Mouse (Mus musculus) cerebellum, postnatal 4 days (tissue): Measurements from ENCODE around the gene Ggcx.
"Not testable (repeated sequence)": the region's sequence is repeated elsewhere in the genome, so short reads cannot be mapped to it uniquely, and the experiment has no call there.

ENCODE experiments used
- DNase-seq, 2 experiments: peaks; one replicate each; pipeline ENCODE4 v3.0.0; 2022; ENCODE audit warnings: low spot score in 2 of 2, mixed read lengths in 1 of 2

Gene Ggcx

GRCm38 (mm10) chr6:72460036-72460801 lies 46.1 kb downstream of the Ggcx start:
- no peak for DNase-seq

GRCm38 (mm10) chr6:72462550-72463257 lies 48.6 kb downstream of the Ggcx start:
- DNase-seq: not testable (repeated sequence)

- no peak for DNase-seq
Observed at GRCm38 (mm10) chr6:72465361-72466157, 51.5 kb downstream of the Ggcx start.

GRCm38 (mm10) chr6:72466171-72466570 lies 52.1 kb downstream of the Ggcx start:
- no peak for DNase-seq

- DNase-seq: no peak
Observed at GRCm38 (mm10) chr6:72473264-72474041, 59.3 kb downstream of the Ggcx start.

GRCm38 (mm10) chr6:72475221-72475985 lies 61.3 kb downstream of the Ggcx start:
- no peak for DNase-seq

GRCm38 (mm10) chr6:72476836-72477235 lies 62.7 kb downstream of the Ggcx start:
- DNase-seq: no peak

- DNase-seq: no peak
Observed at GRCm38 (mm10) chr6:72477621-72478020, 63.5 kb downstream of the Ggcx start.

- DNase-seq: not testable (repeated sequence)
Observed at GRCm38 (mm10) chr6:72478691-72479090, 64.6 kb downstream of the Ggcx start.

- DNase-seq: no peak
Observed at GRCm38 (mm10) chr6:72479645-72480421, 65.7 kb downstream of the Ggcx start.

- DNase-seq: no peak
Observed at GRCm38 (mm10) chr6:72480422-72480702, 66.3 kb downstream of the Ggcx start.
